Mouse (Mus musculus) testis, adult 2 months (tissue): ENCODE results near the gene Ilkap.

Source experiments
- CTCF ChIP-seq: fragments of 200-500 bp; IDR thresholded peaks from 2 replicates; pipeline ENCODE4 v1.5.1; 2012; ENCODE audit warnings: low read depth, mild to moderate bottlenecking, inconsistent platforms, low read length, moderate library complexity; ENCODE audit not compliant: control insufficient read depth, insufficient read depth, insufficient replicate concordance
- POLR2A ChIP-seq: fragments of 200-500 bp; IDR thresholded peaks from 2 replicates; pipeline ENCODE4 v1.6.1; 2012; ENCODE audit warnings: low read depth, mild to moderate bottlenecking, inconsistent platforms, low read length, moderate library complexity; ENCODE audit not compliant: control insufficient read depth

GRCm38 (mm10) chr1:91351249-91351648 is 47.4 kb downstream of the Ilkap start:
- no peak for TF ChIP-seq POLR2A
- no peak for TF ChIP-seq CTCF
